Mouse (Mus musculus) embryonic facial prominence, embryonic 11.5 days (tissue): ENCODE measurements at regions not wholly inside any gene's neighbourhood (a gene's known extent, or its start where the extent isn't known, plus 50 kb on each side); places are given as distances from the start of the nearest gene placed in this dataset.

Experiments
- ATAC-seq: fragments of 200-750 bp; cut with Nextera tagmentation; replicated peaks from 2 replicates; pipeline ENCODE4 v1.8.0; 2017; ENCODE audit warnings: low read depth; ENCODE audit not compliant: insufficient number of reproducible peaks, low FRiP score, low TSS enrichment
- DNase-seq: peaks from one replicate; pipeline ENCODE4 v3.0.0-alpha.2; 2015; ENCODE audit warnings: low spot score
- H3K27ac ChIP-seq: fragments of 300-500 bp; sonication (generic); replicated peaks from 2 replicates; pipeline ENCODE4 v1.5.1; 2014; ENCODE audit warnings: mild to moderate bottlenecking, low read depth, low read length, control low read depth
- H3K27me3 ChIP-seq: fragments of 300-500 bp; sonication (generic); 2 replicates; pipeline ENCODE4 v1.6.1; 2014; ENCODE audit warnings: mild to moderate bottlenecking, low read length, moderate library complexity, mixed read lengths; ENCODE audit not compliant: control insufficient read depth, insufficient read depth
- H3K36me3 ChIP-seq: fragments of 300-500 bp; sonication (generic); replicated peaks from 2 replicates; pipeline ENCODE4 v1.6.1; 2014; ENCODE audit warnings: low read depth, mild to moderate bottlenecking, low read length, moderate library complexity, mixed read lengths; ENCODE audit not compliant: control insufficient read depth, insufficient read depth
- H3K4me1 ChIP-seq: fragments of 300-500 bp; sonication (generic); 2 replicates; pipeline ENCODE4 v1.6.1; 2014; ENCODE audit warnings: low read length, mixed read lengths; ENCODE audit not compliant: control insufficient read depth, insufficient read depth
- H3K4me2 ChIP-seq: fragments of 300-500 bp; sonication (generic); 2 replicates; pipeline ENCODE4 v1.6.1; 2014; ENCODE audit warnings: low read depth, mild to moderate bottlenecking, control low read depth, low read length, moderate library complexity
- H3K4me3 ChIP-seq: fragments of 300-500 bp; sonication (generic); 2 replicates; pipeline ENCODE4 v1.5.1; 2014; ENCODE audit warnings: low read depth, low read length, control low read depth
- H3K9ac ChIP-seq: fragments of 300-500 bp; sonication (generic); replicated peaks from 2 replicates; pipeline ENCODE4 v1.6.1; 2014; ENCODE audit warnings: mild to moderate bottlenecking, control low read depth, low read length
- H3K9me3 ChIP-seq: fragments of 300-500 bp; sonication (generic); replicated peaks from 2 replicates; pipeline ENCODE4 v1.6.1; 2016; ENCODE audit warnings: mild to moderate bottlenecking, low read length, inconsistent platforms, mixed read lengths; ENCODE audit not compliant: control insufficient read depth
- WGBS: fragments of 180-500 bp; shearing (Covaris S2); extraction: QIAGEN DNeasy Blood & Tissue Kit; methylation state at CpG from one replicate; pipeline ENCODE4 v1.1.7; 2014; 5-methylcytosine and 5-hydroxymethylcytosine counted together

- ATAC-seq = no peak
- 34% methylated on average over 5 of the region's 5 CpGs for WGBS
- Histone ChIP-seq H3K9me3 (no peaks in the 10 kb centered on the region), H3K4me3 (no peak overlapping the region), H3K9ac (no peak overlapping the region), H3K27ac (no peak overlapping the region), H3K4me2 (no peak overlapping the region), H3K36me3 (no peaks in the 10 kb centered on the region), H3K4me1 (no peaks in the 10 kb centered on the region), H3K27me3 (no peaks in the 10 kb centered on the region)
- no peak for DNase-seq
These were observed 264.8 kb downstream of the Bcor start for GRCm38 (mm10) chrX:11895396-11895795.

- Histone ChIP-seq H3K4me1 (no peaks in the 10 kb centered on the region), H3K9ac (no peak overlapping the region), H3K9me3 (no peaks in the 10 kb centered on the region), H3K27me3 (no peaks in the 10 kb centered on the region), H3K4me2 (no peak overlapping the region), H3K36me3 (no peaks in the 10 kb centered on the region), H3K27ac (no peak overlapping the region), H3K4me3 (no peak overlapping the region)
- ATAC-seq (no peak), DNase-seq (no peak)
- 75% methylated on average over 8 of the region's 8 CpGs for WGBS
These were observed 261.9 kb downstream of the Bcor start for GRCm38 (mm10) chrX:11898280-11898679.

GRCm38 (mm10) chrX:11899051-11899450 is 261.1 kb downstream of the Bcor start:
- Histone ChIP-seq H3K4me2 (no peak overlapping the region), H3K4me1 (no peaks in the 10 kb centered on the region), H3K9ac (no peak overlapping the region), H3K27me3 (no peaks in the 10 kb centered on the region), H3K9me3 (no peaks in the 10 kb centered on the region), H3K36me3 (no peaks in the 10 kb centered on the region), H3K27ac (no peak overlapping the region), H3K4me3 (no peak overlapping the region)
- ATAC-seq (no peak), DNase-seq (no peak)
- WGBS = 80% methylated on average over 6 of the region's 6 CpGs

- DNase-seq = no peak
- Histone ChIP-seq H3K9me3 (no peaks in the 10 kb centered on the region), H3K27ac (no peak overlapping the region), H3K4me2 (no peak overlapping the region), H3K4me3 (no peak overlapping the region), H3K36me3 (no peaks in the 10 kb centered on the region), H3K27me3 (no peaks in the 10 kb centered on the region), H3K9ac (no peak overlapping the region), H3K4me1 (no peaks in the 10 kb centered on the region)
- WGBS = 53% methylated on average over 3 of the region's 3 CpGs
- no peak for ATAC-seq
These were observed 260.2 kb downstream of the Bcor start for GRCm38 (mm10) chrX:11899914-11900313.

GRCm38 (mm10) chrX:11901791-11902190 is 258.4 kb downstream of the Bcor start:
- H3K9me3 ChIP-seq = no peaks in the 10 kb centered on the region
- no peak overlapping the region for H3K4me3 ChIP-seq
- no peak overlapping the region for H3K27ac ChIP-seq
- no peaks in the 10 kb centered on the region for H3K36me3 ChIP-seq
- no peaks in the 10 kb centered on the region for H3K4me1 ChIP-seq
- ATAC-seq (no peak), DNase-seq (no peak)
- WGBS = 78% methylated on average over 5 of the region's 5 CpGs
- H3K9ac ChIP-seq = no peak overlapping the region
- no peak overlapping the region for H3K4me2 ChIP-seq
- H3K27me3 ChIP-seq = no peaks in the 10 kb centered on the region

GRCm38 (mm10) chrX:11903116-11903700 is 256.9 kb downstream of the Bcor start:
- no peak for ATAC-seq
- WGBS = 88% methylated on average over 4 of the region's 4 CpGs
- no peaks in the 10 kb centered on the region for H3K4me1 ChIP-seq

GRCm38 (mm10) chrX:11905231-11905630 is 254.9 kb downstream of the Bcor start:
- H3K27ac ChIP-seq = no peak overlapping the region
- no peak for DNase-seq
- H3K36me3 ChIP-seq = no peaks in the 10 kb centered on the region
- no peak overlapping the region for H3K9ac ChIP-seq
- H3K4me1 ChIP-seq = no peaks in the 10 kb centered on the region
- 75% methylated on average over 5 of the region's 5 CpGs for WGBS
- H3K27me3 ChIP-seq = no peaks in the 10 kb centered on the region
- H3K9me3 ChIP-seq = no peaks in the 10 kb centered on the region
- no peak overlapping the region for H3K4me2 ChIP-seq
- H3K4me3 ChIP-seq = no peak overlapping the region
- ATAC-seq = no peak

More at GRCm38 (mm10) chrX:11903116-11903700, 256.9 kb downstream of the Bcor start:
- Histone ChIP-seq H3K9ac (no peak overlapping the region), H3K27me3 (no peaks in the 10 kb centered on the region), H3K4me3 (no peak overlapping the region), H3K4me2 (no peak overlapping the region), H3K36me3 (no peaks in the 10 kb centered on the region), H3K9me3 (no peaks in the 10 kb centered on the region), H3K27ac (no peak overlapping the region)
- DNase-seq = no peak

- Histone ChIP-seq H3K9me3 (no peaks in the 10 kb centered on the region), H3K9ac (no peak overlapping the region), H3K27ac (no peak overlapping the region), H3K36me3 (no peaks in the 10 kb centered on the region), H3K4me3 (no peak overlapping the region), H3K4me1 (no peaks in the 10 kb centered on the region), H3K4me2 (no peak overlapping the region), H3K27me3 (no peaks in the 10 kb centered on the region)
- ATAC-seq (no peak), DNase-seq (no peak)
- WGBS = 70% methylated on average over 6 of the region's 6 CpGs
These were observed 253.0 kb downstream of the Bcor start for GRCm38 (mm10) chrX:11907167-11907566.
